Mouse (Mus musculus) liver, adult 2 months (tissue): ENCODE measurements around the gene Khdrbs1. TPM values are rescaled to one million over a fixed set of nuclear protein-coding genes. Genes with fewer than 3 reads are reported as not detected.

Experiments
- DNase-seq: peaks from one replicate; pipeline ENCODE4 v3.0.0-alpha.2; 2011; ENCODE audit warnings: low read depth, low spot score; ENCODE audit errors: extremely low read depth
- H3K27ac ChIP-seq: fragments of 200-500 bp; replicated peaks from 2 replicates; pipeline ENCODE4 v1.5.1; 2012; ENCODE audit warnings: low read depth, mild to moderate bottlenecking, control low read depth, inconsistent platforms, low read length; ENCODE audit not compliant: insufficient read depth
- H3K27me3 ChIP-seq: fragments of 200-500 bp; 2 replicates; pipeline ENCODE4 v1.6.1; 2012; ENCODE audit warnings: mild to moderate bottlenecking, moderate library complexity, low read length, inconsistent platforms; ENCODE audit not compliant: control insufficient read depth, insufficient read depth
- H3K36me3 ChIP-seq: fragments of 200-500 bp; 2 replicates; pipeline ENCODE4 v1.6.1; 2012; ENCODE audit warnings: low read length, inconsistent platforms; ENCODE audit not compliant: control insufficient read depth, insufficient read depth
- H3K4me1 ChIP-seq: fragments of 200-500 bp; 2 replicates; pipeline ENCODE4 v1.6.1; 2011; ENCODE audit warnings: low read length; ENCODE audit not compliant: control insufficient read depth, insufficient read depth
- H3K4me3 ChIP-seq: fragments of 200-500 bp; 2 replicates; pipeline ENCODE4 v1.5.1; 2011; ENCODE audit warnings: low read depth, mild to moderate bottlenecking, control low read depth, low read length, moderate library complexity; ENCODE audit not compliant: insufficient read depth
- H3K79me2 ChIP-seq: fragments of 200-500 bp; 2 replicates; pipeline ENCODE4 v1.6.1; 2012; ENCODE audit warnings: inconsistent platforms, mild to moderate bottlenecking, low read length, moderate library complexity; ENCODE audit not compliant: control insufficient read depth, insufficient read depth
- H3K9ac ChIP-seq: fragments of 200-500 bp; 2 replicates; pipeline ENCODE4 v1.6.1; 2012; ENCODE audit warnings: low read depth, mild to moderate bottlenecking, control low read depth, inconsistent platforms, low read length
- CTCF ChIP-seq: fragments of 200-500 bp; IDR thresholded peaks from 2 replicates; pipeline ENCODE4 v1.5.1; 2011; ENCODE audit warnings: low read depth, low read length, control low read depth
- POLR2A ChIP-seq: fragments of 200-500 bp; IDR thresholded peaks from 2 replicates; pipeline ENCODE4 v1.6.1; 2011; ENCODE audit warnings: low read length, control low read depth; ENCODE audit not compliant: insufficient read depth; ENCODE audit errors: extremely low read depth
- WGBS: fragments of 180-500 bp; shearing (Covaris S2); methylation state at CpG from one replicate; pipeline ENCODE4 v1.1.7; 2018; 5-methylcytosine and 5-hydroxymethylcytosine counted together
- polyA plus RNA-seq: library from polyadenylated mRNA; depleted of rRNA; stranded (reverse); fragments of >200 nt; gene quantifications from 2 replicates; pipeline ENCODE4 v1.2.3, GENCODE M21; 2012
- total RNA-seq: library from RNA; depleted of rRNA; stranded (reverse); fragments of >200 nt; gene quantifications from 2 replicates; pipeline ENCODE4 v1.2.3, GENCODE M21; 2014

Gene Khdrbs1
- total and polyA plus RNA-seq, 2 experiments, result 7.9 to 12.2 TPM

DNA sequence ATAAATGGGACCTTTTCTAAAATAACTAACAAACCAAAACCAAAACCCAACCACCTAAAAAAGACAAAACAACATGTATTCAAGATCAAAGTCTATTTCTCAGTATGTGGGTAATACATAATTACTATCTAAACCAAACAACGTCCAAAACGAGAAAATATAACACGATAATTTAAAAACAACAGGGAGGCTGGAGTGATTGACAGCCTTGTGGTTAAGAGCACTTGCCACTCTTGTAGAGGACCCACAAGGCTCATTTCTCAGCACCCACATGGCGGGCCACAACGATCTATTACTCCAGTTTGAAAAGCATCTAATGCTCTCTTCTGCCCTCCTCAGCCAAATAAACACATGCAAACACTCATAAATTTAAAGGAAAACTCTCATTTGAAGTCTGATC, 10.7 kb downstream of the Khdrbs1 start:
- H3K27me3 ChIP-seq, result no peaks in the 10 kb centered on the region
- DNase-seq, result no peak
- H3K9ac ChIP-seq, result no peak overlapping the region
- 83% methylated on average over 5 of the region's 5 CpGs for WGBS
- H3K4me1 ChIP-seq, result peaks cover 2% of the 10 kb centered on the region; the same call in 1 of the 2 replicates
- H3K79me2 ChIP-seq, result peaks cover 13% of the 10 kb centered on the region; the same call in 1 of the 2 replicates
- H3K27ac ChIP-seq, result no peak overlapping the region
- H3K36me3 ChIP-seq, result peaks cover 18% of the 10 kb centered on the region
- TF ChIP-seq POLR2A (no peak), CTCF (no peak)
- no peak overlapping the region for H3K4me3 ChIP-seq

DNA sequence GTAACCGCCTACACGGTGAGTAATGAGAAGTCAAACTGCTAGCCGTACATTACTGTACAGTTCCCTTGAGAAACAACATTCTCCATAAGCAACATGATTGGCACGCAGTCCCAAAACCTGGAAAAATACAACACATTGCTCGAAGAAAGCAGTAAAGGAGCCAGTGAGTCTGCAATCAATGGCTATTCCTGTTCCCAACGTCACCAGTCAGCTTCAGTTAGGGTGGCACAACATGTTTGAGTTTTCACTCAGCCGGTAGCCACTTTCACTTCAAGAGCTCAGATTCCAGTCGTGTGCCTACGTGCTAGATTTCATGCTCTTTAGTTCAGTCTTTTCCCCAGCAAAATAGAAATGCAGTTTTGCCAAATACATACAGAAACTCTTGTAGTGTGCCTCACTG, 25.8 kb downstream of the Khdrbs1 start:
- no peaks in the 10 kb centered on the region for H3K4me1 ChIP-seq
- peaks cover 68% of the 10 kb centered on the region for H3K36me3 ChIP-seq
- 95% methylated on average over 9 of the region's 9 CpGs for WGBS
- no peak overlapping the region for H3K27ac ChIP-seq
- no peaks in the 10 kb centered on the region for H3K27me3 ChIP-seq
- DNase-seq, result no peak
- TF ChIP-seq POLR2A, result no peak
- no peak for TF ChIP-seq CTCF
- H3K9ac ChIP-seq, result no peak overlapping the region
- H3K4me3 ChIP-seq, result no peak overlapping the region
- H3K79me2 ChIP-seq, result no peaks in the 10 kb centered on the region

DNA sequence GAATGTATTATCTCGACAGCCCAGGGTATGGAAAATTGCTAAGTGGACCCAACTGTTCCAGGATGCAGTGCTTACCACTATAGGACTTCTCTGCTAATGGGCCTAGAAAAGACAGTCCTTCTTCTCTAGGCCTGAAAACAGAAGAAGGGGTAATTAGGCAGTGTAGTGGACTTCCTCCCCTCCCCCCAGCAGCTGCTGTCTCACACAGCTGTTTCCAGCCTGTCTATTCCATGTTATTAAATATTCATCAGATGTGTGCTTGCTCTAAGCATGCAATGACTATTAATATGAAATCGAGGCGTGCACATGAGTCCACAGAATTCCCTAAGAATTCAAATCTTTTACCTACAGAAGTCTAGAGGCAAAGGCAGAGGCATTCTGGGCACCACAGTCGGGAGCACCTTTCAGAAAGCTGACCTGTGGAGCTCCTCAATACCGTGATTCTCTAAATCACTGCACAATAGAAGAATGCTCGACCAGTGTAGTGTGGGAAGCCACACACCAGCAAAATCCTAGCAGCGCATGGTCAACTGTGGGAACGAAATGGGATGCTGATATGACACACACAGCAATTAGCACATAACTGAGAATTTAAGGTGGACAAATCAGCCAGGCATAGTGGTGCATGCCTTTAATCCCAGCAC, 32.5 kb downstream of the Khdrbs1 start:
- Histone ChIP-seq H3K4me3 (no peak overlapping the region), H3K27ac (no peak overlapping the region), H3K79me2 (no peaks in the 10 kb centered on the region), H3K4me1 (no peaks in the 10 kb centered on the region), H3K9ac (no peak overlapping the region), H3K36me3 (peaks cover 54% of the 10 kb centered on the region), H3K27me3 (no peaks in the 10 kb centered on the region)
- TF ChIP-seq CTCF (no peak), POLR2A (no peak)
- DNase-seq, result no peak
- 93% methylated on average over 8 of the region's 8 CpGs for WGBS

DNA sequence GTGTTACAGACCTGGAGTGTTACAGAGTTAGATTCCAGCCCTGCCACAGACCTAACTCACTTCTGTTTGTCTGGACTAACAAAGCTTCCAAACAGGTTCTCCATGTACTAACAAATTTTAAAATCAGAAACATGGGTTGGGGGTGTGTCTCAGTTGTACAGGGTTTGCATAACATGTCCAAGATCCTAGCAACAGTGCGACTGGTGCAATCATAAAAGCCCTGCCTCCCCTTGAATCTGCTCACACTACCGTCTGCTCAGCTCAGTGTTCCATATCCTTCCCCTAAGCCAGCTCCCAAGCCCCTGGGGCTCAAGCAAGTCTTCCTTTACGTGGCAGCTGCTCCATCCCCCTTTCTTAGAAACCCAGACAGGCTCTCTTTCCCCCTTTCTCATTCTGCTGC, 35.4 kb downstream of the Khdrbs1 start:
- Histone ChIP-seq H3K36me3 (peaks cover 34% of the 10 kb centered on the region), H3K4me3 (no peak overlapping the region), H3K27me3 (no peaks in the 10 kb centered on the region), H3K79me2 (no peaks in the 10 kb centered on the region), H3K27ac (no peak overlapping the region), H3K9ac (no peak overlapping the region), H3K4me1 (no peaks in the 10 kb centered on the region)
- TF ChIP-seq POLR2A, result no peak
- TF ChIP-seq CTCF, result no peak
- DNase-seq, result no peak
- WGBS, result 88% methylated on average over 3 of the region's 3 CpGs

DNA sequence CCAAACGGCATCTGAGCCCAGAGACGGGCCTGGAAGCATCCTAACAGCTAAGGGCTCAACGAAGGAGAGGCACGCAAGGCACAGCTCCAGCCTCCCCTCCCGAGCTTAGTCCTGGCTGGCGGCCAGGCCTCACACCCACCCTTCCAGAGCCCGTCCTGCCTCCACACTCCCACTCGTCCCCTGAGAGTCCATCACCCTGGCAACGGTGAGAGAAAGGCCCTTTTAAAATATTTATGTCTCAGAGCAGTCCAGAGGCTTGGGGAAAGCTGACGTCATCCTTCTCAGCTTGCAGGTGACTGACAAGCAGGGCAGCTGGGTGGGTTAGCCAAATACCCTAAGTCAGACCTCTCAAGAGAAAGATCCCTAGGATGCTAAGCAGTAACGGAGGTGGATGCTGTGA, 39.6 kb downstream of the Khdrbs1 start:
- DNase-seq, result no peak
- Histone ChIP-seq H3K36me3 (peaks cover 3% of the 10 kb centered on the region), H3K4me1 (no peaks in the 10 kb centered on the region), H3K79me2 (no peaks in the 10 kb centered on the region), H3K9ac (no peak overlapping the region), H3K27me3 (no peaks in the 10 kb centered on the region), H3K4me3 (no peak overlapping the region), H3K27ac (no peak overlapping the region)
- no peak for TF ChIP-seq CTCF
- no peak for TF ChIP-seq POLR2A
- 71% methylated on average over 11 of the region's 11 CpGs for WGBS
